Mouse (Mus musculus) kidney, adult 2 months (tissue): Measurements from ENCODE around the gene E2f2.
A peak's percentile ranks its signal among the peaks of the same experiment; 100 is the strongest.

Experiments
- CTCF ChIP-seq: fragments of 200-500 bp; conservative IDR thresholded peaks from 2 replicates; pipeline ENCODE4 v1.5.1; 2011; ENCODE audit warnings: low read depth, mild to moderate bottlenecking, control low read depth, low read length, moderate library complexity, mixed read lengths; ENCODE audit not compliant: insufficient read depth, insufficient read length
- POLR2A ChIP-seq: fragments of 200-500 bp; IDR thresholded peaks from one replicate; pipeline ENCODE4 v1.6.1; 2011; ENCODE audit warnings: low read depth, low read length, control low read depth

DNA sequence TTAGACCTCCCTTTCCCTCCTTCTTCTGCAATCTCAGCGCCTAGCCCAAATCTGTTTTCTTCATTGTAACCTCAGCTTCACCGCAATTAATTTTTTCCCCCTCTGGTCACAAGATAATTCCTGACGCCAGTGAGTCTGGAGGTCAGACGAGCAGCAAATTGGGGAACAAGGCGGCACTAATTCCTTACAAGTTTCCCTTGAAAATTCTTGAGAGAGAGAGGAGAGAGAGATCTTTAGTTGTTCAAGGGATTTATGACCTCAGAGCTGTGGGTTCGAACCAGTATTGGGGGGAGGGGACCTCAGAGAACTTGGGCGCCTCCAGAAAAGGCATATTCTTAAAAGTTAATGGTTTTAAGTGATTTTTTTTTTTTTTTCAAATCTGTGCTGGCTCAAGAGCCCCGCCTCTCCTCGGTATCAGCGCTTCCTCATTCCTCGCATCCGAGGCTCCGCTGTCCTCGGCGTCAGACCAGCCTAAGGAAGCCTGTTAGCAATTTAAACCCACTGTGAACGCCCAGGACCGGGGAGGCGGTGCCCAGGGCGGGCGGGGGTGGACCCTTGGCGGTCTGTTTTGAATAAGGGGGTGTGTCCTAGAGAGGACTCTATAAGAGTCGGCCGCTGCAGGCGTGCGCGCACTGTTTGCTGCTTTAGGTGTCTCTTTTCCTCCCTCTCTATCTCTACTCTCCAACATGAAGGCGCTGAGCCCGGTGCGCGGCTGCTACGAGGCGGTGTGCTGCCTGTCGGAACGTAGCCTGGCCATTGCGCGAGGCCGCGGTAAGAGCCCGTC is 28.8 kb upstream of the E2f2 start, which contains the start of gene Id3:
- TF ChIP-seq POLR2A (peak; percentile 100), CTCF (no peak)
